Mouse (Mus musculus) heart, adult 2 months (tissue): ENCODE data around the gene Hdac9.

Experiments
- CTCF ChIP-seq: fragments of 200-600 bp; IDR thresholded peaks from 2 replicates; pipeline ENCODE4 v1.8.1; 2022; ENCODE audit warnings: antibody characterized with exemption, mild to moderate bottlenecking, moderate library complexity
- EP300 ChIP-seq: fragments of 200-500 bp; IDR thresholded peaks from 2 replicates; pipeline ENCODE4 v1.6.1; 2011; ENCODE audit warnings: low read depth, low read length, control low read depth; ENCODE audit not compliant: insufficient read depth
- POLR2A ChIP-seq: fragments of 200-500 bp; IDR thresholded peaks from 2 replicates; pipeline ENCODE4 v1.6.1; 2011; ENCODE audit warnings: mild to moderate bottlenecking, low read depth, low read length, control low read depth; ENCODE audit not compliant: insufficient read depth

DNA sequence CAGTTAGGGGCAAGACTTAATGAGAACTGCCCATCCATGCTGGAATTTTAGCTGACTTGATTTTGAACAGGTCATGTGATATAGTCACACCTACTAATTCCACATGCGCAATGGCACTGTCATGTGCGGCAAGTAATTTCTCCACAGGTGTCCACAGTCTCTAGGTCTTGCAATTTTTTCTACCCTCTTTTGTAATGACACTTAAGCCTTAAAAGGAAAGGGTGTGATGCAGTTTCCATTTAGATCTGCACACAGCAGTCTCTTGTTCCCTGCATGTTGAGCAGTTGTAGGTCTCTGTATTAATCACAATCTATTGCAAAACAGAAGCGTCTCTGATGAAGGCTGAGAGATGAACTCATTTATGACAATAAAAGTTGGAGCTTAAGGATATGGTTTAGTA is 234.2 kb downstream of the Hdac9 start:
- TF ChIP-seq POLR2A (no peak), EP300 (no peak), CTCF (no peak)
